Mouse (Mus musculus) embryonic facial prominence, embryonic 11.5 days (tissue): Measurements from ENCODE around the gene Atxn7l1. TPM values are rescaled to one million over a fixed set of nuclear protein-coding genes. Genes with fewer than 3 reads are reported as not detected.

ENCODE experiments used
- ATAC-seq: fragments of 200-750 bp; cut with Nextera tagmentation; replicated peaks from 2 replicates; pipeline ENCODE4 v1.8.0; 2017; ENCODE audit warnings: low read depth; ENCODE audit not compliant: insufficient number of reproducible peaks, low FRiP score, low TSS enrichment
- DNase-seq: peaks from one replicate; pipeline ENCODE4 v3.0.0-alpha.2; 2015; ENCODE audit warnings: low spot score
- H3K27ac ChIP-seq: fragments of 300-500 bp; sonication (generic); replicated peaks from 2 replicates; pipeline ENCODE4 v1.5.1; 2014; ENCODE audit warnings: mild to moderate bottlenecking, low read depth, low read length, control low read depth
- H3K27me3 ChIP-seq: fragments of 300-500 bp; sonication (generic); 2 replicates; pipeline ENCODE4 v1.6.1; 2014; ENCODE audit warnings: mild to moderate bottlenecking, low read length, moderate library complexity, mixed read lengths; ENCODE audit not compliant: control insufficient read depth, insufficient read depth
- H3K36me3 ChIP-seq: fragments of 300-500 bp; sonication (generic); replicated peaks from 2 replicates; pipeline ENCODE4 v1.6.1; 2014; ENCODE audit warnings: low read depth, mild to moderate bottlenecking, low read length, moderate library complexity, mixed read lengths; ENCODE audit not compliant: control insufficient read depth, insufficient read depth
- H3K4me1 ChIP-seq: fragments of 300-500 bp; sonication (generic); 2 replicates; pipeline ENCODE4 v1.6.1; 2014; ENCODE audit warnings: low read length, mixed read lengths; ENCODE audit not compliant: control insufficient read depth, insufficient read depth
- H3K4me2 ChIP-seq: fragments of 300-500 bp; sonication (generic); 2 replicates; pipeline ENCODE4 v1.6.1; 2014; ENCODE audit warnings: low read depth, mild to moderate bottlenecking, control low read depth, low read length, moderate library complexity
- H3K4me3 ChIP-seq: fragments of 300-500 bp; sonication (generic); 2 replicates; pipeline ENCODE4 v1.5.1; 2014; ENCODE audit warnings: low read depth, low read length, control low read depth
- H3K9ac ChIP-seq: fragments of 300-500 bp; sonication (generic); replicated peaks from 2 replicates; pipeline ENCODE4 v1.6.1; 2014; ENCODE audit warnings: mild to moderate bottlenecking, control low read depth, low read length
- H3K9me3 ChIP-seq: fragments of 300-500 bp; sonication (generic); replicated peaks from 2 replicates; pipeline ENCODE4 v1.6.1; 2016; ENCODE audit warnings: mild to moderate bottlenecking, low read length, inconsistent platforms, mixed read lengths; ENCODE audit not compliant: control insufficient read depth
- WGBS: fragments of 180-500 bp; shearing (Covaris S2); extraction: QIAGEN DNeasy Blood & Tissue Kit; methylation state at CpG from one replicate; pipeline ENCODE4 v1.1.7; 2014; 5-methylcytosine and 5-hydroxymethylcytosine counted together
- polyA plus RNA-seq: library from polyadenylated mRNA; unstranded; fragments of >200 nt; fragmentation: Nextera tagmentation; extraction: Ambion mirVana; gene quantifications from 2 replicates; pipeline ENCODE4 v1.2.1, GENCODE M21; 2014

Gene Atxn7l1
- polyA plus RNA-seq, 1 experiment from 2014 or later = 18.9 TPM

DNA sequence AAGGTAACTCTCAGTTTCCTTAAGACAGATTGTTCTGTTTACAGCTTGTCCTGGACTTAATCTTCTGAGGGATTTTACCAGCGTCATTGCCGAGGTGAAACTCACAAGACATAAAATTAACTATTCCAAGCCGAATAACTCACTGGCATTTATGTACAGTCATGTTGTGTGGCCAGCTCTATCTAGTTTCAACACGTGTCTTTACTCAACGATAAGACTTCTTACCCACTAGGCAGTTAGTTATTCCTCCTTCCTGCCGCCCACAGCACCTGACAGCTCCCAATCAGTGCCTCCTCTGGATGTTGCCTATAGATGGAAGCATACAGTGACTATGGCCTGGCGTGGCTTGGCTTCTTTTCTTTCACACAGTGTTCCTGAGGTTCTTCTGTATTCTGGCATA lies 161.2 kb downstream of the Atxn7l1 start:
- ATAC-seq (no peak), DNase-seq (no peak)
- H3K9me3 ChIP-seq = no peaks in the 10 kb centered on the region
- no peak overlapping the region for H3K4me2 ChIP-seq
- no peaks in the 10 kb centered on the region for H3K36me3 ChIP-seq
- H3K4me1 ChIP-seq = no peaks in the 10 kb centered on the region
- 85% methylated on average over 7 of the region's 7 CpGs for WGBS
- no peaks in the 10 kb centered on the region for H3K27me3 ChIP-seq
- H3K27ac ChIP-seq = no peak overlapping the region
- no peak overlapping the region for H3K9ac ChIP-seq
- H3K4me3 ChIP-seq = no peak overlapping the region

DNA sequence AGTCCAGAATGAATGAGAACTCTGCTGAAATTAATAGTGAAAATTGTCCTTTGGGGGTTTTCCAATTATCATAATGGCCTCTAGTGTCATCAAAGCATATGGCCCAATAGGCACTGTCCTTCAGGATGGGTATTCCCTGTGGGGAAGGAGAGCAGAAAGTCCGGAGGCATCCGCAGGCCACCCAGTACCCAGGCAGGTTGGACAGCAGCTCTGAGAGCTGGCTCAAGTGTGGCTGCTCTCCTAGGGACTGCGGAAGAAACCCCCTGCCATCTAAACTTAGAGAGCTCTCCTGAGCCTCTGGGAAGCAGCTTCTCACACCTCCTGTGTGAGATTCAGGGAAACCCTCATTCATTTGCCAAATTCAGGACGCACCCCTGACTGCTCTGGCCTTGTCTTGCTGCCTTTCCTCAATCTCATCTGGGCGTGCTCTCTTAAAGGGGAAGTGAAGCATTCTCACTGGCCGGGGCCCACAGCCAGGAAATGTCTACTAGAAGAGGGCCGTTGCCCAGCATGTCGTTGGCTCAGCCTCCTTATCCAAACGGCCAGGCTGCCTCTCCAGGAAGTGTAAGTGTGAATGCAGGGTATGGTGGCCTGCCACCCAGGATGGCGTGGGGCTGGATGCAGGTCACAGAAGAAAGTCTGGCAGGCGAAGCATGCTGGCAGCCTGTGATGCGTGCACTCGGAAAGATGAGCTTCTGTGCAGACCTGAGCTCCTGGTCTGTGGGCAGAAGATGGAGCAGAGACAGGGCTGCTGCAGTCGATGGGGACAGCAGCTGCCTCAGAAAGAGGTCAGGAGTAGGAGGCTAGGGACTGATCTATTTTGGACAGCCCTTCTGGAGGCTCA lies 166.6 kb downstream of the Atxn7l1 start:
- Histone ChIP-seq H3K4me2 (no peak overlapping the region), H3K4me3 (no peak overlapping the region), H3K27me3 (no peaks in the 10 kb centered on the region), H3K36me3 (no peaks in the 10 kb centered on the region), H3K9me3 (no peaks in the 10 kb centered on the region), H3K27ac (no peak overlapping the region), H3K9ac (no peak overlapping the region), H3K4me1 (no peaks in the 10 kb centered on the region)
- ATAC-seq = no peak
- WGBS = 26% methylated on average over 14 of the region's 14 CpGs
- peak; percentile 10 for DNase-seq

DNA sequence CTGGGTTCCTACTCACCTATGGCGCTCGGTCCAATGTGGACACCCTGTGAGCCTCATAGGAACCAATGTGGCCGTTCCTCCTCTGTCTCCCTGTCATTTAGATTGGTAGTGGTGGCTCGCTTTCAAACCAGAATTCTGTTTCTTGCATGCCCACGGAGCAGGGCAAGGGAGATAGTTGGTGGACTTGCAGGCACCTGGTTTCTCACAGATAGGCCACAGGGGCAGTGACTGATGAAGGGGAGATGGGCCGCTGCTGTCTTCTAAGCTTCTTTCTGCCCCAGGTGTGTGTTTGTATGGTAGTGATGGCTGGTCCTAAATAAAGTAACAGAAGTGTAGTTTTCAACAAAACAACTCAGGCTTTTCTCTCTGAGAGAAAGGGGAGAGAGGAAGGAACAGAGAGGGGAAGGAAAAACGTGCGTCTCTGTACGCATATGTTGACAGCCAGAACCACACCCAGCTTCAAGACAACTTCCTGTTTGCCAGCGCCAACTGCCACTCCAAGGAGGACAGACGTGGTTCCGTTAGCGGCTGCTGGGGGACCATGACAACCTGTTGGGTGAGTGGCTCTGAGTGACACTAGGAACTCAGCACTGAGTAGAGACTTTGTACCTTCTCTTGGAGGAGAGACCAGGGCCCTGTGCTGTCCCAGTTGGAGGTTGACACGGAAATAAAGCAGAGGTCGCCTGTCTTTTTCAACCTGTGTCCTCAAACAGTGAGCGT lies 167.6 kb downstream of the Atxn7l1 start:
- 85% methylated on average over 16 of the region's 16 CpGs for WGBS
- H3K36me3 ChIP-seq = no peaks in the 10 kb centered on the region
- no peak for ATAC-seq
- no peaks in the 10 kb centered on the region for H3K4me1 ChIP-seq
- no peak overlapping the region for H3K27ac ChIP-seq
- no peak overlapping the region for H3K4me2 ChIP-seq
- H3K4me3 ChIP-seq = no peak overlapping the region
- no peak overlapping the region for H3K9ac ChIP-seq
- DNase-seq = no peak
- H3K9me3 ChIP-seq = no peaks in the 10 kb centered on the region
- no peaks in the 10 kb centered on the region for H3K27me3 ChIP-seq

DNA sequence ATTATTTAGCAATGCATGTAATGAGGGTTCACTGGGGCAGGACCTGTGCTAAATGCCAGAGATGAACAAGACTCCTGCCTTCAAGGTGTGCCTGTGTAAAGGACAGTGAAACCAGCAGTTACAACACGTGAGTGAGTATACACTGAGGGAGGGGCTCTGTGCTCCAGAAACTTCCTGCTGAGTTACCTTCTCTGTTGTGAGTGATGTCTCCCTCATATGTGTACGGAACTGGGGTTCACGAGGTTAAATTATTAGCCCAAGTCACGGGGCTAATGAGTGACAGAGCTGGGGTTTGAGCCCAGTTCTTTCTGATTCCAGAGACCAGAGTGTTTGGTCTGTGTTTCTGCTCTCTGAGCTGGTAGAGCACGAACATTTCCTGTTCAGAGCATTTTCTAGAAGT lies 168.3 kb downstream of the Atxn7l1 start:
- no peak overlapping the region for H3K27ac ChIP-seq
- H3K36me3 ChIP-seq = no peaks in the 10 kb centered on the region
- no peak overlapping the region for H3K4me3 ChIP-seq
- 67% methylated on average over 5 of the region's 5 CpGs for WGBS
- no peaks in the 10 kb centered on the region for H3K27me3 ChIP-seq
- DNase-seq (no peak), ATAC-seq (no peak)
- H3K9ac ChIP-seq = no peak overlapping the region
- H3K4me1 ChIP-seq = no peaks in the 10 kb centered on the region
- H3K4me2 ChIP-seq = no peak overlapping the region
- no peaks in the 10 kb centered on the region for H3K9me3 ChIP-seq

DNA sequence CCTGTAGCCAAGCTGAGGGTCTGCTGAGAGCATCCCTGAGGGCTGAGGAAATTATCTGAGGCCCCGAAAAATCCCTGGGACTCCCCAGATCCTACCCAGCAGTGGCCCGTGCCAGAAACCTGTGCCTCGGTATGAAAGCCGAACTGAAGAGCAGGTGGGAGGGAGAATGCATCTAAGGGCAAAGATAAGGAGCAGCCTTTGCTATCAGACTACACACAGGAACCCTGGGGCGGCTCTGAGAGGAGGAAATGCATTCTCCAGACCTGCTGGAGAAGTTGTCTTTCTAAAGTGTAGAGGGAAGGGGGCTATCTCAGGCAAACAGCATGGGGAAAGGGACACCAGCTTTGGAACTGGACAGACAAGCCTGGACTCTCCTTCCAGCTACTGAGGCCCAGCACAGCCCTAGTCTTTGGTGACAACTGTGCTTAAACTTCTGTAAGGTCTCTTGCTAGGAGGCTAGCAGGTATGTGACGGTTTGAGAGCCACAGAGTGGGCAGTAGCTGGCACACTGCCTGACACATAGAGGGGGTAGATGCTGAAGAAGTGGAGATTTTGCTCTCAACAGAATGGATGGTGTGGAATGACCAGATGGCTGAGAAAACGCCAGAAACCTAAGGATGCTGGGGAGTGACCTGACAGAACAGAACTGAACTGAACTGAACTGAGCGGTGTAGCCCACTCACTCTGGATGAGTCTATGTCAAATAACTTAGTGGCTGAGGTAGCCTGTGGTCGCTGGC lies 170.5 kb downstream of the Atxn7l1 start:
- H3K4me2 ChIP-seq = no peak overlapping the region
- no peaks in the 10 kb centered on the region for H3K36me3 ChIP-seq
- 80% methylated on average over 9 of the region's 9 CpGs for WGBS
- no peak overlapping the region for H3K27ac ChIP-seq
- H3K27me3 ChIP-seq = no peaks in the 10 kb centered on the region
- no peak overlapping the region for H3K4me3 ChIP-seq
- H3K9ac ChIP-seq = no peak overlapping the region
- ATAC-seq (no peak), DNase-seq (no peak)
- H3K9me3 ChIP-seq = no peaks in the 10 kb centered on the region
- no peaks in the 10 kb centered on the region for H3K4me1 ChIP-seq

DNA sequence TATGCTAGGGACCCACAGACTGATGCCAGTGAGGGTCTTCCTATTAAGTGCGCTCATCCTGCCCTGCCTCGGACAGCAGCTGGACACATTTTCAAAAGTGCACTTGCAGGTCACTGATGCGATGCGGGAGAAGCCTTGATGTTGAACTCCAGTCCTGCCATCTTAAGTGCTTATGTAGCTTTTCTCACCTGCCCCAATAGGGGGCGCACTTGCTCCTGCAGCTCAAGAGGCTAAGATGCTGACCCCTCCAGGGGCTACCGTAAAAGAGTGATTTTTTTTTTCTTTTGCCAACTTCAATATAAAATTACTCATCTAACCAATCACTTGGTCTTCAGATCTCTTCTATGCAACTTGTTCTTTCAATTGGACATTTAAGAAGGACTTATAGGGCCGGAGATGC lies 175.1 kb downstream of the Atxn7l1 start:
- no peak overlapping the region for H3K4me2 ChIP-seq
- no peaks in the 10 kb centered on the region for H3K27me3 ChIP-seq
- no peak overlapping the region for H3K9ac ChIP-seq
- no peaks in the 10 kb centered on the region for H3K4me1 ChIP-seq
- DNase-seq (no peak), ATAC-seq (no peak)
- no peak overlapping the region for H3K27ac ChIP-seq
- no peaks in the 10 kb centered on the region for H3K9me3 ChIP-seq
- no peaks in the 10 kb centered on the region for H3K36me3 ChIP-seq
- 77% methylated on average over 7 of the region's 7 CpGs for WGBS
- H3K4me3 ChIP-seq = no peak overlapping the region

DNA sequence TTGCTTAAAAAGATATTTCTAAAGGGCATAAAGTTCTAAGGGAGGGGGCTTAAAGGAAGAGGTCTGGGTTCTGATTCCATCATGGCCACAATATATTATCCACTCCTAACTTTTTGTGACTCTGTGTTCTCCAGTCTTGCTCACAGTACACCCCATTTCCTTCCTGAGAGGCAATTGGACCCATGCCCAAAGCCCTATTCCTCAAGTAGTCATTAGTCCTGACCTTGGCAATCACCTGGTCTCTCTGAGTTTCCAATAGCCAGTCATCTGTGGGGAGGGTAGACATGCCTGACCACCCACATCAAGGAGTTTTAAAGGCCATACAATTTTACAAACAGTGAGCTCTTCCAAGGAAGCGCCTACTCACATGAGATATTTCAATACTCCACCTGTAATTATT lies 176.3 kb downstream of the Atxn7l1 start:
- ATAC-seq (no peak), DNase-seq (no peak)
- Histone ChIP-seq H3K9ac (no peak overlapping the region), H3K27ac (no peak overlapping the region), H3K4me2 (no peak overlapping the region), H3K4me1 (no peaks in the 10 kb centered on the region), H3K27me3 (no peaks in the 10 kb centered on the region), H3K4me3 (no peak overlapping the region), H3K9me3 (no peaks in the 10 kb centered on the region), H3K36me3 (no peaks in the 10 kb centered on the region)
- 91% methylated on average over 1 of the region's 1 CpGs for WGBS

DNA sequence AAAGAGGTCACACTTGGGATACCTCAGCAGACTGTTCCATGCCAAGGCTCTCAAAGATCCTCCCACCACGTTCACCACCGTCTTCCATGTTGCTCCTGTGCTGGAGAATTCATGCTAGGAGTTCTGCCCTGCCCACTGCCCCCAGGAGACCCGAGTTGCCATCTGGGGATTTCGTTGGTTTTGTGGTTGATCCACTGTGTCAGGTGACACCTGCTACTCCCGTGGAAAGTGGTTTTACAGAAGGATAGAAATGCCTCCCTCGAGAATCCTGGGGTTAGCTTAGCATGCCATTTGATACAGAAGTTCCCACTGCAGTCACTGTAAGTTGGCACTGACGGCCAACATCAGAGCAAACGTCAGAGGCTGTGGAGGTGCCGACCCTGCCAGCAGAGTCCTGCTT lies 177.9 kb downstream of the Atxn7l1 start:
- Histone ChIP-seq H3K9ac (no peak overlapping the region), H3K4me1 (no peaks in the 10 kb centered on the region), H3K4me2 (no peak overlapping the region), H3K4me3 (no peak overlapping the region), H3K27ac (no peak overlapping the region), H3K36me3 (no peaks in the 10 kb centered on the region), H3K9me3 (no peaks in the 10 kb centered on the region), H3K27me3 (no peaks in the 10 kb centered on the region)
- DNase-seq (no peak), ATAC-seq (no peak)
- 71% methylated on average over 9 of the region's 9 CpGs for WGBS
